ENCODE assay signal across 8 mouse cellular contexts in genomic region chr9:108306571-108306980, GRCm38 (mm10). TPM values are rescaled to one million over a fixed set of nuclear protein-coding genes. Genes with fewer than 3 reads are reported as not detected.
DNase-seq lines count a peak whose midpoint lies in the region; ATAC-seq lines count a peak whose summit lies in the region.

No protein-coding gene starts in this region.

- H3K9me3 ChIP-seq in embryonic facial prominence, embryonic 12.5 days, result no peaks in the 10 kb centered on the region
- H3K9me3 ChIP-seq in heart, embryonic 14.5 days (ENCODE audit: control insufficient read depth, low read length), result no peaks in the 10 kb centered on the region
- no peaks in the 10 kb centered on the region for H3K9me3 ChIP-seq in megakaryocyte, embryonic 14.5 days

- peak overlapping the region; percentile 100 for H3K27ac ChIP-seq in embryonic facial prominence, embryonic 12.5 days
- peak overlapping the region; percentile 99 to 100 for H3K27ac ChIP-seq in heart, embryonic 14.5 days (replicated peaks in 1 of 2; ENCODE audit: control insufficient read depth in 1 of 2, insufficient read depth in 1 of 2, low read depth in 2 of 2, low read length in 2 of 2)

- peak; percentile 74 for ATAC-seq in embryonic facial prominence, embryonic 12.5 days (ENCODE audit: insufficient number of reproducible peaks, insufficient read depth, low FRiP score, low TSS enrichment)
- ATAC-seq in heart, embryonic 14.5 days (ENCODE audit: insufficient number of reproducible peaks, insufficient read depth, low FRiP score, low read depth), result peak; percentile 84

- WGBS in embryonic facial prominence, embryonic 12.5 days, result under 1% methylated on average over 49 of the region's 51 CpGs
- WGBS in heart, embryonic 14.5 days, result under 1% methylated on average over 50 of the region's 51 CpGs

- peak overlapping the region; percentile 92 for H3K4me3 ChIP-seq in embryonic facial prominence, embryonic 12.5 days
- H3K4me3 ChIP-seq in heart, embryonic 14.5 days (ENCODE audit: control insufficient read depth in 1 of 2, insufficient read depth in 1 of 2, low read depth in 1 of 2, low read length in 2 of 2), result peak overlapping the region; percentile 79 to 98
- H3K4me3 ChIP-seq in megakaryocyte, embryonic 14.5 days (replicated peaks), result peak overlapping the region; percentile 94

- DNase-seq in CD4-positive helper T cell, adult 2 months (ENCODE audit: low read depth, low spot score), result peak; percentile 89
- DNase-seq in R1 (ENCODE audit: low read depth, low spot score), result peak; percentile 75
- peak; percentile 85 to 94 for DNase-seq in kidney, postnatal 25 days
- peak; percentile 66 for DNase-seq in right cerebral cortex, postnatal 4 days
- DNase-seq in layer of hippocampus, adult 11-12 months (ENCODE audit: low spot score), result no peak

- H3K4me1 ChIP-seq in embryonic facial prominence, embryonic 12.5 days, result peaks cover 29% of the 10 kb centered on the region
- peaks cover 4 to 46% of the 10 kb centered on the region in 2 experiments for H3K4me1 ChIP-seq in heart, embryonic 14.5 days (ENCODE audit: control insufficient read depth in 2 of 2, insufficient read depth in 2 of 2, low read length in 2 of 2)
- H3K4me1 ChIP-seq in megakaryocyte, embryonic 14.5 days, result peaks cover 67% of the 10 kb centered on the region

- peak overlapping the region; percentile 96 for H3K9ac ChIP-seq in embryonic facial prominence, embryonic 12.5 days
- peak overlapping the region; percentile 100 for H3K9ac ChIP-seq in heart, embryonic 14.5 days (ENCODE audit: low read length)

- peaks cover 16% of the 10 kb centered on the region for H3K36me3 ChIP-seq in embryonic facial prominence, embryonic 12.5 days
- peaks cover 26% of the 10 kb centered on the region for H3K36me3 ChIP-seq in heart, embryonic 14.5 days (ENCODE audit: control insufficient read depth, insufficient read depth, low read length)
- peaks cover 46% of the 10 kb centered on the region for H3K36me3 ChIP-seq in megakaryocyte, embryonic 14.5 days (replicated peaks; ENCODE audit: low read length)

- H3K4me2 ChIP-seq in embryonic facial prominence, embryonic 12.5 days (replicated peaks), result peak overlapping the region; percentile 89
- peak overlapping the region; percentile 97 for H3K4me2 ChIP-seq in heart, embryonic 14.5 days (ENCODE audit: low read length)

- no peaks in the 10 kb centered on the region for H3K27me3 ChIP-seq in embryonic facial prominence, embryonic 12.5 days
- no peaks in the 10 kb centered on the region for H3K27me3 ChIP-seq in heart, embryonic 14.5 days (ENCODE audit: control insufficient read depth, insufficient read depth, low read length)
- no peaks in the 10 kb centered on the region for H3K27me3 ChIP-seq in megakaryocyte, embryonic 14.5 days (replicated peaks)

RNA-seq across cellular contexts. Expression of gene Tcta, which starts 0.6 kb away (rescaled TPM):
- 28.1 and 28.7 TPM in 2 replicates for polyA plus RNA-seq in embryonic facial prominence, embryonic 12.5 days (2016; fragmentation: Nextera tagmentation; extraction: Ambion mirVana)
- 36.5 and 39.4 TPM in 2 replicates for polyA plus RNA-seq in heart, embryonic 14.5 days (2014; fragmentation: Nextera tagmentation; extraction: Ambion mirVana)
- polyA plus RNA-seq in megakaryocyte, embryonic 14.5 days (2012; ENCODE audit: insufficient read depth, low replicate concordance), result 5.1 and 6.8 TPM in 2 replicates

RNA-seq across cellular contexts. Expression of gene Rhoa, which starts 0.6 kb away (rescaled TPM):
- polyA plus RNA-seq in embryonic facial prominence, embryonic 12.5 days (2016; fragmentation: Nextera tagmentation; extraction: Ambion mirVana), result 380 and 391 TPM in 2 replicates
- polyA plus RNA-seq in heart, embryonic 14.5 days (2014; fragmentation: Nextera tagmentation; extraction: Ambion mirVana), result 229 and 289 TPM in 2 replicates
- polyA plus RNA-seq in megakaryocyte, embryonic 14.5 days (2012; ENCODE audit: insufficient read depth, low replicate concordance), result 83.3 and 92.2 TPM in 2 replicates

RNA-seq across cellular contexts. Expression of gene Amt, which starts 9.9 kb away (rescaled TPM):
- polyA plus RNA-seq in embryonic facial prominence, embryonic 12.5 days (2016; fragmentation: Nextera tagmentation; extraction: Ambion mirVana), result 17.4 and 17.5 TPM in 2 replicates
- 10.4 and 11.2 TPM in 2 replicates for polyA plus RNA-seq in heart, embryonic 14.5 days (2014; fragmentation: Nextera tagmentation; extraction: Ambion mirVana)
- polyA plus RNA-seq in megakaryocyte, embryonic 14.5 days (2012; ENCODE audit: insufficient read depth, low replicate concordance), result 1.9 TPM in 1 of 2 replicates, not detected in the other

RNA-seq across cellular contexts. Expression of gene Nicn1, which starts 16.3 kb away (rescaled TPM):
- polyA plus RNA-seq in embryonic facial prominence, embryonic 12.5 days (2016; fragmentation: Nextera tagmentation; extraction: Ambion mirVana), result 53.0 and 54.9 TPM in 2 replicates
- polyA plus RNA-seq in heart, embryonic 14.5 days (2014; fragmentation: Nextera tagmentation; extraction: Ambion mirVana), result 26.5 and 29.1 TPM in 2 replicates
- not detected in 2 replicates for polyA plus RNA-seq in megakaryocyte, embryonic 14.5 days (2012; ENCODE audit: insufficient read depth, low replicate concordance)

RNA-seq across cellular contexts. Expression of gene Gpx1, which starts 32.1 kb away (rescaled TPM):
- 798 and 814 TPM in 2 replicates for polyA plus RNA-seq in embryonic facial prominence, embryonic 12.5 days (2016; fragmentation: Nextera tagmentation; extraction: Ambion mirVana)
- 694 and 725 TPM in 2 replicates for polyA plus RNA-seq in heart, embryonic 14.5 days (2014; fragmentation: Nextera tagmentation; extraction: Ambion mirVana)
- 49.9 and 236 TPM in 2 replicates for polyA plus RNA-seq in megakaryocyte, embryonic 14.5 days (2012; ENCODE audit: insufficient read depth, low replicate concordance)
